Mouse (Mus musculus): Measurements from ENCODE around the gene Zdhhc15.
"Not testable (repeated sequence)": the region's sequence is repeated elsewhere in the genome, so short reads cannot be mapped to it uniquely, and the experiment has no call there.

The Zdhhc15 gene

GRCm38 (mm10) chrX:104670757-104671549 is at the start of gene Zdhhc15:
Gene Zdhhc15 (minus strand): TSS chrX:104671064.
- DNase-seq (ENCODE audit: low spot score): peak; percentile 67

DNA sequence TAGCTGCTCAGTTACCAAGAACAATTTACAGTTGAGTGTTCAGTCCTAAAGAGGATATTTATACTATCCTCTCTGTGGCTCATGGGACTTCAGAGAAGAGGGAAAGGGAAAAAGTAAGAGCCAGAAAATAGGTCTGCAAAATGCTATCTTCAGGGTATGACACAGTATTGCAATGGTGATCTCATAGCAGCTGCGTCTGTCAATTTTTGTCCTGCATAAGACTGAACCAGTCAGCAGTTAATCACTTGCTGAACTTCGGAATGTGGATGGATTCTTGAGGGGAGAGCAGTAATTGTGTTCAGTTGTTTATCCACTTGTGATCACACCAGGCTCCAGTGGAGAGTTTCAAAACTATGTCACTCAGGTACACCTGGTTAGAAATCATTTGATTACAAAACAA is 37.1 kb upstream of the Zdhhc15 start:
- no peak for DNase-seq (ENCODE audit: low spot score)

DNA sequence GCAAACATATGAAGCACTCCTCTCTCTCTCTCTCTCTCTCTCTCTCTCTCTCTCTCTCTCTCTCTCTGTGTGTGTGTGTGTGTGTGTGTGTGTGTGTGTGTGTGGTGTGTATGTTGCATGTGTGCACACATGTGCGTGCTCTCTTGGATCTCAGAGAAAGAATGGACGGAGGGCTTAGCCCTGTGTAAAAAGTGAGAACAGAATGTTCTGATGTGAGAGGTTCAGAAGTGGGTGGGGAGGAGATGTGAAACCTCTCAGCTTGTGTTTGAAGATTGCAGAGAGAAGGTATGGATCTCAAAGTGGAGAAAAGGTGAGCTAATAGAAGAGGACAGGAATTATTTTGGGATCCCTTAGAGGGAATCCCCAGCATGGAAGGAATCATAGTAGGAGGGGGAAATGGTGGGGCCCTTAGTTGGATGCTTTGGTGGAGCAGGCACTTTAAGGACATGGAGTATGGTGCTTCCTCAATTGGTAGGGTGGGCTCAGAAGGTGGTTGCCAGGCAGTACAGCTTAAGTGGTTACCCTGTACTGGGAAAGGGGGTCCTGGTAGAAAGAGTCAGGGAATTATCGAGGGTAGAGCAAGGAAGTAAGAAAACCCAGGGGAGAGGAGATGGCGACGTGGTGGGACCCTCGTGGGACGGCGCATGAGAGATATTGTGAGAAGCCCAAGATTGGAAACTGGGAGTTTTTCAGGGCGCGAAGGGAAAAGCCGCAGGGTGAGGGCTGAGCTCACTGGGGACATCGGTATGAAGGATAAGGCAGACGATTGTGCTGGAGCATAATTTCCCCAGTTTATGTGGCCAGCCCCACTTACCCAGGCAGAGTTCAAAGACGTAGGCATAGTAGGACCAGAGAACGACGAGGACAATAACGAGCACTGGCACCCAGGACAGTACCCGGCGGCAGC is 761 bp downstream of the Zdhhc15 start:
- DNase-seq (ENCODE audit: low spot score): peak; percentile 2

GRCm38 (mm10) chrX:104656976-104657375 is 13.9 kb downstream of the Zdhhc15 start:
- DNase-seq (ENCODE audit: low spot score): no peak

GRCm38 (mm10) chrX:104612531-104612930 is 58.3 kb downstream of the Zdhhc15 start:
- no peak for DNase-seq (ENCODE audit: low spot score)

DNA sequence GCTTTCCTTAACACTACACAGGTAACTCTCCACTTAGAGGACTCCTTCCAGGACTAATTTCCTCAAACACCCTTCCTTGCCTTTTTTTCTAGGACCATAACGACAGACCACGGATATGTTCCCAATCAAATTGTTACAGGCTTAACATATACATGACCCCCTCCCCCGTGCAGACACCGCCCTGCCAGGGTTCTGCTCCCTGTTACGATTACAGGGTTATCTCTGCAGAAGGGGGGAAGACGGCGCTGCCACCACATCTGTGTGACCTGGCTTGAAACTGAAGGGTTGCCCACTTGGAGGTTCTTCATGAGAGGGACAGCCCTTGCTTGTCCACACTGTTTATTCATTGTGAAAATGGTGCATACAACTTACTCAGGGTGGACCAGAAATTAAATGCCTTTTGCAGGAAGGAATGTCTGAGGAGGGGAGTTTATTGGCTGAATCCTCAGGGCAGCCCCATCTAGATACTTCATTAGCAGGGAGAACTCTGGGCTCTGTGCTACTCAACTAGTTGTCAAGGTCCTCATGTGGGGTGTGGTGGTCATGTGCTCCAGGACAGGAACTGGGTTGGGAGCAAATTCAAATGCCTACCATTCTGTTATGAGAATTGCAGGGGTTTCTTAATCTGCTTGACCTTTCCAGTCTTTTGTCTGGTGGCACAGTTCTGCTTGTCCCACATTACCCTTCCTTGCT is 67.0 kb downstream of the Zdhhc15 start:
- DNase-seq (ENCODE audit: low spot score): not testable (repeated sequence)

GRCm38 (mm10) chrX:104602168-104602859 is 68.5 kb downstream of the Zdhhc15 start:
- not testable (repeated sequence) for DNase-seq (ENCODE audit: low spot score)

GRCm38 (mm10) chrX:104573946-104574345 is 96.9 kb downstream of the Zdhhc15 start:
- no peak for DNase-seq (ENCODE audit: low spot score)

GRCm38 (mm10) chrX:104567497-104567896 is 103.4 kb downstream of the Zdhhc15 start:
- DNase-seq (ENCODE audit: low spot score): no peak

- no peak for DNase-seq (ENCODE audit: low spot score)
Observed at GRCm38 (mm10) chrX:104545283-104545682, 125.6 kb downstream of the Zdhhc15 start.

DNA sequence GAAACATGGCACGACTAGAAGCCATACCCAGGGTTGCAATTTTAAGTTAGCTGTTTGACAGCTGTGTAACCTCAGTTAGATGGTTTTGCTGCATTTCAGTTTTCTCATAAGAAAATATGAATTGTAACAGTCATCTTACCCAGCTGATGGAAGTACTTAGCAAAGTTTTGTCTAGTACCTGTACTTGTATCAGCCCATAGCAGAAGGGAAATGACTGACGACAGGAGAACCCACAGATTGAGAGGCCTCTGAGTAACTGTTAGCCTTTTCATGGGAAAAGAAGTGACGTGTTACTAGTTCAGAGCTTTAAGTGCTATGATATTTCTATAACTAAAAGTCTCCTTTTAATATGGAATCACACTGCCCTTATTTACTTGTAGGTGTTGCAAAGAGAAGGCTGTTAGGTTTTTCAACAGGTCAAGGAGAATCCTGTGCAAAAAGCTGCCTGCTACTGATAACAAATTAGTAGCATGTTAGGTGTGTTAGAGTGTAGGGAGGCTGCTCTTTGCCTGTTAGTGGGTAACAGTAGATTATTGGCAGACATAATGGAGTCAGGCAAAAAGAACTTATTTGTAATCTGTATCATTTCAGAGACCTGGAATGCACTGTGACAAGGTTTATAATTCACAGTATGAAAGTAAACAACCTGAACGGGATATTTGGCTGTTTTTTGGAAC is 126.8 kb downstream of the Zdhhc15 start:
- no peak for DNase-seq (ENCODE audit: low spot score)

- DNase-seq (ENCODE audit: low spot score): no peak
Observed at GRCm38 (mm10) chrX:104542635-104543034, 128.2 kb downstream of the Zdhhc15 start.

DNA sequence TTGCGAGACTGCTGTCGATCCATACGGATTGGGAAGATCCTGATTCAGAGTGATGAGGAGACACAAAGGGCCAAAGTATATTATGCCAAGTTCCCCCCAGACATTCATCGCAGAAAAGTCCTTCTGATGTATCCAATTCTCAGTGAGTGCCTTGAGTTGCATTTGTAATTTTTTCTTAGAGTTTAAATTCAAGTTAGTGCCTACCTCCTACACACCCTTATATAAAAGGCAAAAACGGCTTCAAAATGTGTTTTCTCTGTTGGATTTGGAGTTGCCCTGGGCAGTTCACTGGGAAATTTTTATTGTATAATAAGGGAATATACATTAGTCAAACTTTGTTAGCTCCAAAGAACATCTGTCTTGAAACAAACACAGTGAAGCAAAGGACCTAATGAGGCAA is 169.1 kb downstream of the Zdhhc15 start:
- no peak for DNase-seq (ENCODE audit: low spot score)

DNA sequence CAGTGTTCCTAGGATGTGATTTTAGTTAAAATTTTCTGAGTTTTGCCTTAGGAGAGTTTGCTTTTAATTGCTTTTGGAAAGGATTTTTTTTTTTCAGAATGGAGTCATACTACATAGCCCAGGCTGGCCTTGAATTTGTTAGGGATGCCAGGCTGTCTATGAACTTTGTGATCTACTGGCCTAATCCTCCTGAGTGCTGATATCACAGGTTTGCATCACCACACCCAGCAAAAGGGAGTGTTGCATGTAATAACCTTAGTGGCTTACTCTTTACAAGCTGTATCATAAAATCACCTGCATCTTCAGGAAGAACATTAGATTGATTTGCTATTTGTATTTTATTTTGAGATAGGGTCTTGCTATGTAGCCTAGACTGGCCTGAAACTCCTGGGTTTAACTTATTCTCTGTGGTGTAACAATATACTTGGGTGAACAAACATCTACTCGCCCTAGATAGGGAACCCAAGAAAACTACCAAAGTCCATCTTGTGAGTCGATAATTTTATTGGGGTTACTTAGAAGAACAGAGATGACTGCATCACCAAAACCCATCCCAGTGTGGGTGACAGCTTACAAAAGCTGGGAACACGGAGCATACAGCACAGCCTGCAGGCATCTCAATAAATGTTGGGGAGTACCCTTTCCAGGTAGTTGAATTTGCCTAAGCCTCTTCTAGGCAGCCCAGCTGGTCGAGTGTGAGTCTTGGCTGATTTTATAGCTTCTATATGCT is 181.1 kb downstream of the Zdhhc15 start:
- DNase-seq (ENCODE audit: low spot score): no peak

DNA sequence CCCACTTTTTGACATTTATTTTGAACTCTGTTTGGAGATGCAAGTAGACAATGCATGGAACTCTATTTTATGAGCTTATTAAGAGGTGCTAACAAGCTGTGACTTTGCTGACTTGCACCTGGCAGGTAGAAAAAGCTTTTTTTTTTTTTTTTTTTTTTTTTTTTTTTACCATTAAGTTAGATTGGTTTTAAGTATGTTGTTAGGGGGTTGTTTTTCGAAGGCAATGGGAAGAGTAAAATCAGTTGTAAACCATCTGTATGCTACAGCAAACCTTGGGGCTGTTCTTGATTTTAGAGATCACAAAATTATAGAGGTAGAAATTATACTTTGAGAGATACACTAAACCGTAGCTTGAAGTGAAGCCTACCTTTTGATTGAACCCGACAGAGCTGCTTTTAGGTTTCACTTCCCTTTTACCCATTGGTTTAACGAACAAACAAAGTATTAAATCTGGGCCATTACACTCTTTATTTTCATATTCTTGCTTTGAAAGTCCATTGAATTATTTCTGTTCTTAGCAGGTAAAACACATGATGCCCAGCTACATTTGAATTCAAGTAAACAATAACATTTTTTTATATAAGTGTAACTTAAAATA is 181.9 kb downstream of the Zdhhc15 start:
- DNase-seq (ENCODE audit: low spot score): no peak

DNA sequence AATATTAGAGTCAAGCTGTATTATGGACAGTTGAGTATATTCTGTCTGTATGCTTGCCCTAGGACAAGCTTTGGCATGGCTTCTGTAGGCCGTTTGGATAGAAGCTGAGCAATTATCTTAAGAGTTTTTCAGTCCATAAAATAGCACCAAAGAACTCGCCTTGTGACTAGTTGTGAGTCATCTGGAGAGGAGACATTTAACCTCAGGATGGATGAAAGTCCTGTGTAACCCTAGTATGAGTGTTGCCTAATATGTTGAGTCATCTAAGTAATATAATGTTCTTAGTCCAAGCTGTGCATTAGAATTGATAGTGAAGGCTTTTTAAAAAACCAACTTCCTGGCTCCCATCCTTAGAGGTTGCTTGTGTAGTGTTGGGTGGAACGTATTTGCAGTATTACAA is 182.8 kb downstream of the Zdhhc15 start:
- DNase-seq (ENCODE audit: low spot score): no peak
